Mouse (Mus musculus) forebrain, embryonic 12.5 days (tissue): Measurements from ENCODE around the gene Sdc1. TPM values are rescaled to one million over a fixed set of nuclear protein-coding genes. Genes with fewer than 3 reads are reported as not detected.

Experiments used
- ATAC-seq: fragments of 200-750 bp; cut with Nextera tagmentation; 2 replicates; pipeline ENCODE4 v1.8.0; 2017; ENCODE audit warnings: moderate TSS enrichment; ENCODE audit not compliant: low FRiP score
- H3K27ac ChIP-seq: fragments of 300-500 bp; sonication (generic); 2 replicates; pipeline ENCODE4 v1.5.1; 2016; ENCODE audit warnings: mild to moderate bottlenecking
- H3K27me3 ChIP-seq: fragments of 300-500 bp; sonication (generic); 2 replicates; pipeline ENCODE4 v1.6.1; 2016; ENCODE audit warnings: mild to moderate bottlenecking
- H3K36me3 ChIP-seq: fragments of 300-500 bp; sonication (generic); replicated peaks from 2 replicates; pipeline ENCODE4 v1.6.1; 2016; ENCODE audit warnings: mild to moderate bottlenecking
- H3K4me1 ChIP-seq: fragments of 300-500 bp; sonication (generic); 2 replicates; pipeline ENCODE4 v1.6.1; 2016
- H3K4me2 ChIP-seq: fragments of 300-500 bp; sonication (generic); 2 replicates; pipeline ENCODE4 v1.6.1; 2016; ENCODE audit warnings: mild to moderate bottlenecking, moderate library complexity
- H3K4me3 ChIP-seq: fragments of 300-500 bp; sonication (generic); replicated peaks from 2 replicates; pipeline ENCODE4 v1.5.1; 2016; ENCODE audit warnings: mild to moderate bottlenecking
- H3K9ac ChIP-seq: fragments of 300-500 bp; sonication (generic); 2 replicates; pipeline ENCODE4 v1.6.1; 2016; ENCODE audit warnings: mild to moderate bottlenecking
- H3K9me3 ChIP-seq: fragments of 300-500 bp; sonication (generic); 2 replicates; pipeline ENCODE4 v1.6.1; 2016
- WGBS: fragments of 180-500 bp; shearing (Covaris S2); methylation state at CpG from one replicate; pipeline ENCODE4 v1.1.7; 2016; 5-methylcytosine and 5-hydroxymethylcytosine counted together
- polyA plus RNA-seq: library from polyadenylated mRNA; unstranded; fragments of >200 nt; fragmentation: Nextera tagmentation; extraction: Ambion mirVana; gene quantifications from 2 replicates; pipeline ENCODE4 v1.2.1, GENCODE M21; 2016

The Sdc1 gene
- 70.3 and 72.7 TPM in 2 replicates for polyA plus RNA-seq

GRCm38 (mm10) chr12:8770946-8771843, at the start of gene Sdc1:
Gene Sdc1, plus strand, starts transcription at chr12:8771323.
- Histone ChIP-seq H3K36me3 (no peaks in the 10 kb centered on the region), H3K4me3 (peak within 1 kb of the TSS; percentile 74), H3K9me3 (no peaks in the 10 kb centered on the region), H3K4me2 (peak within 1 kb of the TSS; percentile 91), H3K4me1 (peaks cover 13% of the 10 kb centered on the region), H3K9ac (peak within 1 kb of the TSS; percentile 81), H3K27ac (peak within 1 kb of the TSS; percentile 80), H3K27me3 (no peaks in the 10 kb centered on the region)
- WGBS, result under 1% methylated on average over 67 of the region's 67 CpGs
- peak; percentile 86 for ATAC-seq

DNA sequence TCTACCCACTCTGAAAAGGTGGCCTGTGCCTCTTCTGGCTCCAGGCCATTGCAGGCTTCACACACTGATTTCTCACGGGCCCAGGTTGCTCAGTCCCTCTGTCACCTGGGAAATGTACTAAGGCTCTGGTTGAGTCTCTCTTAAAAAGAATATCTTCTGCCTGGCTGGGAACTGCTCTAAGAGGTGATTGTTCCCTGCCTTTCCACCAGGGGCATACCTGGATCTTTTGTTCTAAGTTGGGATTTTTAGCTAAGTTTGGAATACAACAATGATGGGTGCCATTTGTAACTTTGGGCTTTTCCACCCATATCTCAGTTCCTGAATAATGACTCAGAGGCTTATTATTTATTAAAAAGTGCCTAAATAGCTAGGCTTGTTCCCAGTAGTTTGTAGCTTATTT, 44.2 kb upstream of the Sdc1 start:
- H3K4me3 ChIP-seq, result no peak overlapping the region
- WGBS, result 83% methylated on average over 1 of the region's 1 CpGs
- no peak overlapping the region for H3K9ac ChIP-seq
- ATAC-seq, result 0 out of 2 replicates have a peak, but pooled peaks have one; percentile 23
- H3K9me3 ChIP-seq, result no peaks in the 10 kb centered on the region
- H3K36me3 ChIP-seq, result peaks cover 47% of the 10 kb centered on the region
- H3K27ac ChIP-seq, result no peak overlapping the region
- no peaks in the 10 kb centered on the region for H3K4me1 ChIP-seq
- H3K27me3 ChIP-seq, result no peaks in the 10 kb centered on the region
- H3K4me2 ChIP-seq, result no peak overlapping the region

- Histone ChIP-seq H3K27ac (no peak overlapping the region), H3K9ac (no peak overlapping the region), H3K9me3 (no peaks in the 10 kb centered on the region), H3K4me2 (no peak overlapping the region), H3K4me3 (no peak overlapping the region), H3K27me3 (no peaks in the 10 kb centered on the region), H3K4me1 (no peaks in the 10 kb centered on the region), H3K36me3 (peaks cover 40% of the 10 kb centered on the region)
- 92% methylated on average over 2 of the region's 2 CpGs for WGBS
- ATAC-seq, result no peak
Observed at GRCm38 (mm10) chr12:8728739-8729138, 42.4 kb upstream of the Sdc1 start.

DNA sequence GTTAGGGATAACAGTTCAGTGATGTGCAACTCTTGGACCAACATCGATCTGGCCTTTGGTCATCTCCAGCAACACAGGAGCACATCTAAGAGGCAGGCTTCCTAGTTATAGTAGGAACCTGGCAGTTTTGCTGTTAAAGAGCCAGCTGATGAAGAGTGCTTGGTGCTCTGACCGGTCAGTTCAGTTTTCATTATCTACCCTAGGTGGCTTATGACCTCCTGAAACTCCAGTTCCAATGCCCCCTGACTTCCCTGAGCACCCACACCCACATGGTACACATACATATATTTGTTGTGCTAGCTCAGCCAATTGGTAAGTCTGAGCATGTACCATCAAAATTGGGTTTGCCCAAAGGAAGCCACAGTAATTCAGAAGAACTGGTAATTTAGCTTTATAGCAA, 17.5 kb upstream of the Sdc1 start:
- Histone ChIP-seq H3K27ac (no peak overlapping the region), H3K4me1 (no peaks in the 10 kb centered on the region), H3K4me2 (no peak overlapping the region), H3K27me3 (no peaks in the 10 kb centered on the region), H3K9me3 (no peaks in the 10 kb centered on the region), H3K36me3 (peaks cover 70% of the 10 kb centered on the region), H3K4me3 (no peak overlapping the region), H3K9ac (no peak overlapping the region)
- no peak for ATAC-seq
- WGBS, result 95% methylated on average over 2 of the region's 2 CpGs

GRCm38 (mm10) chr12:8754116-8754515, 17.0 kb upstream of the Sdc1 start:
- Histone ChIP-seq H3K36me3 (peaks cover 66% of the 10 kb centered on the region), H3K4me3 (no peak overlapping the region), H3K9me3 (no peaks in the 10 kb centered on the region), H3K27ac (no peak overlapping the region), H3K4me2 (no peak overlapping the region), H3K9ac (no peak overlapping the region), H3K4me1 (no peaks in the 10 kb centered on the region), H3K27me3 (no peaks in the 10 kb centered on the region)
- no peak for ATAC-seq
- 92% methylated on average over 4 of the region's 4 CpGs for WGBS

DNA sequence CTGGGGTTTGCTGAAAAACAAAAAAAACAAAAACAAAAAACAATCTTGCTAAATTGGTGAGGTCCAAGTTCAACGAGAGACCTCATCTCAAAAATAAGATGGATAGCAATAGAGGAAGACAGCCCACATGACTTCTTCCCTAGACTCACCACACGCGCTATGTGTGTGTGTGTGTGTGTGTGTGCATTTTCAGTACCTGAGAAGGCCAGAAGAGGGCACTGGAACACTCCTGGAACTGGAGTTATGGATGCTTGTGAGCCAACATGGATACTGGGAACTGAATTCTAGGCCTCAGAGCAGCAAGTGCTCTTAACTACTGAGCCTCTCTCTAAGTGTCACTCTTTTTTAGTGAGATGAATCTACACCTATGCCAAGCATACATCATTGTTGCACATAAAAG, 13.1 kb upstream of the Sdc1 start:
- Histone ChIP-seq H3K36me3 (peaks cover 46% of the 10 kb centered on the region), H3K27ac (no peak overlapping the region), H3K4me2 (no peak overlapping the region), H3K9ac (no peak overlapping the region), H3K4me1 (no peaks in the 10 kb centered on the region), H3K4me3 (no peak overlapping the region), H3K9me3 (no peaks in the 10 kb centered on the region), H3K27me3 (no peaks in the 10 kb centered on the region)
- 99% methylated on average over 3 of the region's 3 CpGs for WGBS
- no peak for ATAC-seq

DNA sequence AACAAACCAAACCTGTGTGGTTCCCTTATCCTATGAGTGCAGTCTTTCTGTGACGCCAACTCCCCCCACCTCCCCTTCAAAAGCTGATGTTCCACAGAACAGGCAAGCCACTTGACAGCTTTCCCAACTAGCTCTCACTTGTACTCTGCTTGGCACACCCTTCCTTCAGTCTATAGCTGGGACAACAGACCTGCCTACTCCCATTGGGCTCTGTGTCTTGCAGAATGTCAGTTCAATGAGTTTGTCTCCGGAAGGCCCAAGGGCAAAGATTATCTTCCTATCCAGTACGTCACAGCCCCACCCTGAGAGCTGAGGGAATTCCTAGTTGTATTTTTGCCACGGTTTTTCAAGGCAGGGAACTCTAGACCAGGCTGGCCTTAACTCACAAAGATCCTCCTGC, 12.0 kb upstream of the Sdc1 start:
- 82% methylated on average over 4 of the region's 4 CpGs for WGBS
- Histone ChIP-seq H3K4me2 (no peak overlapping the region), H3K36me3 (peaks cover 35% of the 10 kb centered on the region), H3K9me3 (no peaks in the 10 kb centered on the region), H3K27me3 (no peaks in the 10 kb centered on the region), H3K27ac (no peak overlapping the region), H3K4me1 (no peaks in the 10 kb centered on the region), H3K4me3 (no peak overlapping the region), H3K9ac (no peak overlapping the region)
- ATAC-seq, result no peak

- no peak for ATAC-seq
- WGBS, result 80% methylated on average over 6 of the region's 6 CpGs
- Histone ChIP-seq H3K4me3 (no peak overlapping the region), H3K4me2 (no peak overlapping the region), H3K9me3 (no peaks in the 10 kb centered on the region), H3K27me3 (no peaks in the 10 kb centered on the region), H3K4me1 (no peaks in the 10 kb centered on the region), H3K27ac (no peak overlapping the region), H3K9ac (no peak overlapping the region), H3K36me3 (peaks cover 29% of the 10 kb centered on the region)
Observed at GRCm38 (mm10) chr12:8759779-8760178, 11.3 kb upstream of the Sdc1 start.

DNA sequence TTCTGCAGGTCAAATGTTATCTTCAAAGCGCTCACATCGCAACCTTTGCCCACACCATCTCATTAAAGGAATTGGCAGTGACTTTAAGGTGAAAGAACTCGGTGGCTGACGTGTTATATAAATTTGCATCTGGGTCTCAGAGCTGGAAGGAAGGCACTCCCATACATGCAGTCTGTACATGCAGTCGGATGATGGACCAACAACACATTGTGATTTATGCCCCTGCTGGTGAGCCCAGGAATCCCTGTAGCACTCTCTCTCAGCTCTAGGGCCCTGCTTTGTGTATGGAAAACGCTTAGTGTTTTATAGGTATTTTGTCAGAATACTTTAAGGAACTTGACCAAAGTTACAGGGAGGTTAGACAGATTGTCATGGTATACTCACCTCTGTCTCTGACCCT, 10.6 kb upstream of the Sdc1 start:
- no peak overlapping the region for H3K4me2 ChIP-seq
- H3K9ac ChIP-seq, result no peak overlapping the region
- 93% methylated on average over 6 of the region's 6 CpGs for WGBS
- no peak overlapping the region for H3K27ac ChIP-seq
- no peak for ATAC-seq
- H3K4me3 ChIP-seq, result no peak overlapping the region
- peaks cover 23% of the 10 kb centered on the region for H3K36me3 ChIP-seq
- H3K27me3 ChIP-seq, result no peaks in the 10 kb centered on the region
- H3K4me1 ChIP-seq, result no peaks in the 10 kb centered on the region
- no peaks in the 10 kb centered on the region for H3K9me3 ChIP-seq

DNA sequence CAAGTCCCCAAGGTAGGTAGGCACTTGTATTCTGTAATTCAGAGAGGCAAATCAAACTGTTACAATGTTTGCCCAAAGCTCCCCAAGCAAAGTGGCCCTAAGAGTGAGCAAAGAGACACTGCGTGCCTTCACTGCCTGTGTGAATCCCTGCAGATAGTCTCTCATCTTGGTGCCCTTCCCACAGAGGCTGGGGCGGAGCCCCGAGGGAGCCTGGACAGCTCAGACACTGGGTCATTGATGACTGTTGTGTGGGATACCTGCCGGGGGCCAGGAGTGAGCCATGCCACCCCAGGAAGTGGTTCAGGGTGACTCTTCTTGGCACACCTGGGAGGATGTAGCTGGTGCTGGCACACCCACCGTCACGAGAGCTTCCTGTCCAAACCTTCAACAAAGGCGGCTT, 10.1 kb upstream of the Sdc1 start:
- 77% methylated on average over 7 of the region's 7 CpGs for WGBS
- no peak overlapping the region for H3K9ac ChIP-seq
- no peak overlapping the region for H3K4me2 ChIP-seq
- no peaks in the 10 kb centered on the region for H3K27me3 ChIP-seq
- H3K4me1 ChIP-seq, result no peaks in the 10 kb centered on the region
- H3K36me3 ChIP-seq, result peaks cover 22% of the 10 kb centered on the region
- no peak overlapping the region for H3K27ac ChIP-seq
- H3K4me3 ChIP-seq, result no peak overlapping the region
- no peak for ATAC-seq
- H3K9me3 ChIP-seq, result no peaks in the 10 kb centered on the region

- Histone ChIP-seq H3K4me3 (no peak overlapping the region), H3K9me3 (no peaks in the 10 kb centered on the region), H3K4me2 (no peak overlapping the region), H3K36me3 (peaks cover 6% of the 10 kb centered on the region), H3K9ac (no peak overlapping the region), H3K4me1 (no peaks in the 10 kb centered on the region), H3K27me3 (no peaks in the 10 kb centered on the region), H3K27ac (no peak overlapping the region)
- WGBS, result 82% methylated on average over 2 of the region's 2 CpGs
- no peak for ATAC-seq
Observed at GRCm38 (mm10) chr12:8762667-8763066, 8.5 kb upstream of the Sdc1 start.

DNA sequence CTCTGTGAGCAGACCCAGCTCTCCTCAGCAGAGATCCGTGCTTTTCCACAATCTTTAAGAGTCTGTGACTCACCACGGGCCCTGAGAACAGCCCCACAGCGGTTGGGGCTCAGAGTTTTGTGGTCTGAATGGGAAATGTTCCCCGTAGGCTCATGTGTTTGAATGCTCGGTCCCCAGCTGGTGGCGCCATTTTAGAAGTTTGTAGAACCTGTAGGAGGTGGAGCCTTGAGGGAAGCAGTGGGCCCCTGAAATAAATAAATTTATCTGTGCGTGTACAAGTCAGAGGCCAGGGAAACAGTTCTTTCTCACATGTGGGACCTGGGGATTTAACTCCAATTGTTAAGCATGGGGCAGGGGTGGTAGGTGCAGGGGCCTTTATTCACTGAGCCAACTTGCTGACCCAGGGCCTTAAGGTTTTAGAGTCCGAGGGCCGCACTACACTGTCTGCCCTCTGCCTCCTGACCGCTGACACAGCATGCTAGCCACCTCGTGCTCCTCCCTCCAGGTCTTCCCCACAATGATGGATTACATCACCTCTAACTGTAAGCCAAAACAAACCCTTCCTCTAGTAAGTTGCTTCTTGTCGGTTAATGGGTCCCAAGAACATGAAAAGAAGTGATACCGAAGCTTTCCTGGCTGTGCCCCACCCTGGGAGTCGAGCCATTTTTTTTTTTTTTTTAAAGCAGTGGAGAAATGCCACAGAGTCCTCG, 6.7 kb upstream of the Sdc1 start:
- no peaks in the 10 kb centered on the region for H3K27me3 ChIP-seq
- no peaks in the 10 kb centered on the region for H3K9me3 ChIP-seq
- no peaks in the 10 kb centered on the region for H3K36me3 ChIP-seq
- no peak overlapping the region for H3K4me2 ChIP-seq
- peak overlapping the region; percentile 10; the same call in 1 of the 2 replicates for H3K27ac ChIP-seq
- H3K4me3 ChIP-seq, result no peak overlapping the region
- H3K4me1 ChIP-seq, result no peaks in the 10 kb centered on the region
- WGBS, result 83% methylated on average over 15 of the region's 15 CpGs
- no peak for ATAC-seq
- no peak overlapping the region for H3K9ac ChIP-seq
